In genomic region chr5:113380553-113380952, GRCm38 (mm10) we compare ENCODE assay signal across 33 mouse cellular contexts. TPM values are rescaled to one million over a fixed set of nuclear protein-coding genes. Genes with fewer than 3 reads are reported as not detected.
"Had no signal": no experiment of that assay in that cellular context is flagged by ENCODE, and none has a peak within 500 bp of the region (broad histone marks: within the 10 kb centered on the region; RNA-seq: fewer than 3 reads in every experiment).

No protein-coding gene starts in this region.

- H3K27ac ChIP-seq: gastrocnemius, adult 2 months; heart, adult 2 months; heart, embryonic 13.5 days; heart, embryonic 15.5 days; hindbrain, postnatal 0 days; kidney, embryonic 15.5 days; kidney, postnatal 0 days; limb, embryonic 13.5 days; limb, embryonic 15.5 days; liver, embryonic 12.5 days had no signal

- H3K4me1 ChIP-seq: heart, embryonic 13.5 days; heart, embryonic 15.5 days; kidney, embryonic 15.5 days; liver, embryonic 12.5 days had no signal

- H3K9me3 ChIP-seq: heart, embryonic 13.5 days; heart, embryonic 15.5 days; limb, embryonic 13.5 days; limb, embryonic 15.5 days; liver, embryonic 12.5 days had no signal

- H3K4me3 ChIP-seq: gastrocnemius, adult 2 months; heart, adult 2 months; heart, embryonic 13.5 days; heart, embryonic 15.5 days; kidney, embryonic 15.5 days; limb, embryonic 13.5 days; limb, embryonic 15.5 days; liver, embryonic 12.5 days had no signal

- H3K4me2 ChIP-seq: heart, embryonic 11.5 days; heart, embryonic 13.5 days; heart, embryonic 15.5 days; hindbrain, embryonic 14.5 days; kidney, embryonic 15.5 days; limb, embryonic 13.5 days; limb, embryonic 15.5 days; liver, embryonic 12.5 days had no signal

- DNase-seq: gastrocnemius, adult 2 months; gastrocnemius, postnatal 10 days; gastrocnemius, postnatal 36 days; heart, adult 11 months; heart, adult 2 months; heart, postnatal 14 days; heart, postnatal 36 days; kidney, adult 11 months; kidney, adult 2 months; kidney, adult 9 months; kidney, postnatal 14 days; kidney, postnatal 36 days; layer of hippocampus, adult 9-11 months; layer of hippocampus, postnatal 36 days; left cerebral cortex, postnatal 4 days had no signal

- ATAC-seq: hindbrain, postnatal 0 days; intestine, embryonic 16.5 days; liver, embryonic 12.5 days had no signal

- H3K36me3 ChIP-seq: heart, embryonic 13.5 days; heart, embryonic 15.5 days; kidney, embryonic 15.5 days; limb, embryonic 13.5 days; limb, embryonic 15.5 days; liver, embryonic 12.5 days had no signal

- H3K27me3 ChIP-seq: heart, embryonic 15.5 days; kidney, embryonic 15.5 days; limb, embryonic 15.5 days; liver, embryonic 12.5 days had no signal

- H3K9ac ChIP-seq: heart, embryonic 13.5 days; heart, embryonic 15.5 days; hindbrain, embryonic 14.5 days; kidney, embryonic 15.5 days; limb, embryonic 13.5 days; limb, embryonic 15.5 days; liver, embryonic 12.5 days had no signal

RNA-seq across cellular contexts. Expression of gene Aym1, which starts 23.5 kb away (rescaled TPM):
- polyA plus RNA-seq: frontal cortex, adult 2 months; gonadal fat pad, adult 2 months; heart, adult 2 months; heart, embryonic 11.5 days; heart, embryonic 13.5 days; heart, embryonic 15.5 days; heart, postnatal 0 days; hindbrain, embryonic 14.5 days; hindbrain, postnatal 0 days; intestine, embryonic 14.5 days; intestine, embryonic 16.5 days; kidney, adult 2 months; kidney, embryonic 15.5 days; kidney, postnatal 0 days; large intestine, adult 2 months; limb, embryonic 11.5 days; limb, embryonic 13.5 days; limb, embryonic 15.5 days; liver, adult 2 months; liver, embryonic 12.5 days had no signal
